Mouse (Mus musculus) testis, adult 2 months (tissue): ENCODE results near the gene Traf7. TPM values are rescaled to one million over a fixed set of nuclear protein-coding genes. Genes with fewer than 3 reads are reported as not detected.

Experiments
- H3K27ac ChIP-seq: fragments of 200-500 bp; 2 replicates; pipeline ENCODE4 v1.5.1; 2012; ENCODE audit warnings: low read depth, low read length; ENCODE audit not compliant: control insufficient read depth, insufficient read depth
- H3K27me3 ChIP-seq: fragments of 200-500 bp; 2 replicates; pipeline ENCODE4 v1.6.1; 2012; ENCODE audit warnings: mild to moderate bottlenecking, low read length, moderate library complexity; ENCODE audit not compliant: control insufficient read depth, insufficient read depth
- H3K36me3 ChIP-seq: fragments of 200-500 bp; 2 replicates; pipeline ENCODE4 v1.6.1; 2012; ENCODE audit warnings: mild to moderate bottlenecking, low read length; ENCODE audit not compliant: control insufficient read depth, insufficient read depth
- H3K4me1 ChIP-seq: fragments of 200-500 bp; 2 replicates; pipeline ENCODE4 v1.6.1; 2012; ENCODE audit warnings: low read length; ENCODE audit not compliant: control insufficient read depth, insufficient read depth
- H3K4me3 ChIP-seq: fragments of 200-500 bp; 2 replicates; pipeline ENCODE4 v1.5.1; 2012; ENCODE audit warnings: low read depth, mild to moderate bottlenecking, low read length, moderate library complexity, mixed read lengths; ENCODE audit not compliant: control insufficient read depth
- CTCF ChIP-seq: fragments of 200-500 bp; IDR thresholded peaks from 2 replicates; pipeline ENCODE4 v1.5.1; 2012; ENCODE audit warnings: low read depth, mild to moderate bottlenecking, inconsistent platforms, low read length, moderate library complexity; ENCODE audit not compliant: control insufficient read depth, insufficient read depth, insufficient replicate concordance
- POLR2A ChIP-seq: fragments of 200-500 bp; IDR thresholded peaks from 2 replicates; pipeline ENCODE4 v1.6.1; 2012; ENCODE audit warnings: low read depth, mild to moderate bottlenecking, inconsistent platforms, low read length, moderate library complexity; ENCODE audit not compliant: control insufficient read depth
- polyA plus RNA-seq: library from polyadenylated mRNA; depleted of rRNA; stranded (reverse); fragments of >200 nt; gene quantifications from 2 replicates; pipeline ENCODE4 v1.2.3, GENCODE M21; 2012

Gene Traf7
- polyA plus RNA-seq, 1 experiment = 69.4 TPM

- Histone ChIP-seq H3K27me3 (no peaks in the 10 kb centered on the region), H3K4me1 (peaks cover 14% of the 10 kb centered on the region), H3K36me3 (no peaks in the 10 kb centered on the region), H3K4me3 (no peak overlapping the region), H3K27ac (no peak overlapping the region)
- no peak for TF ChIP-seq POLR2A
- TF ChIP-seq CTCF = no peak
Observed at GRCm38 (mm10) chr17:24479431-24479830, 48.3 kb downstream of the Traf7 start.

GRCm38 (mm10) chr17:24478663-24479380 is 48.9 kb downstream of the Traf7 start, which contains the start of gene Mlst8:
TSS of gene Mlst8 (minus strand) at chr17:24479078.
- TF ChIP-seq POLR2A (peak; percentile 79), CTCF (peak; percentile 87; the same call in 1 of the 2 replicates)
- H3K27ac ChIP-seq = peak within 1 kb of the TSS; percentile 99
- peaks cover 20% of the 10 kb centered on the region for H3K4me1 ChIP-seq
- H3K36me3 ChIP-seq = no peaks in the 10 kb centered on the region
- peak within 1 kb of the TSS; percentile 100 for H3K4me3 ChIP-seq
- no peaks in the 10 kb centered on the region for H3K27me3 ChIP-seq

- no peak overlapping the region for H3K27ac ChIP-seq
- no peaks in the 10 kb centered on the region for H3K36me3 ChIP-seq
- H3K4me1 ChIP-seq = peaks cover 20% of the 10 kb centered on the region
- H3K27me3 ChIP-seq = no peaks in the 10 kb centered on the region
- H3K4me3 ChIP-seq = peak overlapping the region; percentile 100
- no peak; the same call in 1 of the 2 replicates for TF ChIP-seq CTCF
- no peak for TF ChIP-seq POLR2A
Observed at GRCm38 (mm10) chr17:24477985-24478600, 49.6 kb downstream of the Traf7 start.

- no peaks in the 10 kb centered on the region for H3K27me3 ChIP-seq
- no peak overlapping the region for H3K27ac ChIP-seq
- no peaks in the 10 kb centered on the region for H3K36me3 ChIP-seq
- no peak overlapping the region for H3K4me3 ChIP-seq
- peaks cover 22% of the 10 kb centered on the region for H3K4me1 ChIP-seq
- TF ChIP-seq POLR2A (no peak), CTCF (no peak)
Observed at GRCm38 (mm10) chr17:24477053-24477984, 50.4 kb downstream of the Traf7 start.

GRCm38 (mm10) chr17:24476022-24476776 is 51.5 kb downstream of the Traf7 start:
- no peaks in the 10 kb centered on the region for H3K27me3 ChIP-seq
- no peak overlapping the region for H3K4me3 ChIP-seq
- no peak overlapping the region for H3K27ac ChIP-seq
- no peak for TF ChIP-seq CTCF
- TF ChIP-seq POLR2A = no peak
- H3K36me3 ChIP-seq = peaks cover under 1% of the 10 kb centered on the region
- H3K4me1 ChIP-seq = peaks cover 27% of the 10 kb centered on the region

GRCm38 (mm10) chr17:24475586-24475985 is 52.2 kb downstream of the Traf7 start:
- TF ChIP-seq CTCF (no peak), POLR2A (no peak)
- Histone ChIP-seq H3K36me3 (peaks cover 2% of the 10 kb centered on the region), H3K4me1 (peaks cover 30% of the 10 kb centered on the region), H3K4me3 (no peak overlapping the region), H3K27ac (no peak overlapping the region), H3K27me3 (no peaks in the 10 kb centered on the region)

GRCm38 (mm10) chr17:24474557-24474956 is 53.2 kb downstream of the Traf7 start:
- Histone ChIP-seq H3K4me3 (no peak overlapping the region), H3K4me1 (peaks cover 25% of the 10 kb centered on the region), H3K27ac (peak overlapping the region; percentile 44)

More at GRCm38 (mm10) chr17:24474557-24474956, 53.2 kb downstream of the Traf7 start:
- H3K27me3 ChIP-seq = no peaks in the 10 kb centered on the region
- H3K36me3 ChIP-seq = peaks cover 2% of the 10 kb centered on the region
- TF ChIP-seq POLR2A (no peak), CTCF (no peak)
